Mouse (Mus musculus) small intestine, adult 2 months (tissue): ENCODE measurements around the gene Ckb.

Experiments
- CTCF ChIP-seq: fragments of 200-500 bp; IDR thresholded peaks from 2 replicates; pipeline ENCODE4 v1.5.1; 2012; ENCODE audit warnings: low read depth, mild to moderate bottlenecking, control low read depth, inconsistent platforms, low read length, moderate library complexity, mixed read lengths; ENCODE audit not compliant: insufficient replicate concordance, insufficient read length; ENCODE audit errors: extremely low read depth
- POLR2A ChIP-seq: fragments of 200-500 bp; IDR thresholded peaks from 2 replicates; pipeline ENCODE4 v1.6.1; 2012; ENCODE audit warnings: low read depth, mild to moderate bottlenecking, control low read depth, inconsistent platforms, low read length, moderate library complexity

- TF ChIP-seq CTCF, result no peak
- TF ChIP-seq POLR2A, result no peak
Measured at GRCm38 (mm10) chr12:111669000-111669788, 2.9 kb downstream of the Ckb start.
